Mouse (Mus musculus) R1 (cell line): ENCODE results near the gene Igfbp7.

Experiments used
- DNase-seq: peaks from one replicate; pipeline ENCODE4 v3.0.0-alpha.2; 2018; ENCODE audit warnings: low read depth, low spot score

The Igfbp7 gene

GRCm38 (mm10) chr5:77405455-77406057, 2.3 kb downstream of the Igfbp7 start:
- no peak for DNase-seq

DNA sequence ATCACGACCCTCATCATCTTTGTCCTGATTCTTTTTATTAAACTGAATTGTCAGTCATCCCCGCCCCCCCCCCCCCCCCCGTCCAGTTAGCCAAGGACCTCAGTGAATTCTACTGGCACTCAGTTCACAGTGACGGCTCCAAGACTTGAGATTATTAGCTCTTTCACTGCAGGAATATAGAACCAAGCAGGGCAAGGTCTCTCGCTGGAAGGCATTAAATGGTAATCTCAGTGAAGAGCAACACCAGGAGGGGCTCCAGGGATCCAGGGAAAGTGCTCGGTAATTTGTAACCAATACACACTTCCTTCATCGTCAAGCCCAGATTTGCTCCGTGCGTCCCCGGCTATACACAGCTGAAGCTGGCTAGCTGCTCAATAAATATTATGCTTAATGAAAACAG, 2.9 kb downstream of the Igfbp7 start:
- no peak for DNase-seq

DNA sequence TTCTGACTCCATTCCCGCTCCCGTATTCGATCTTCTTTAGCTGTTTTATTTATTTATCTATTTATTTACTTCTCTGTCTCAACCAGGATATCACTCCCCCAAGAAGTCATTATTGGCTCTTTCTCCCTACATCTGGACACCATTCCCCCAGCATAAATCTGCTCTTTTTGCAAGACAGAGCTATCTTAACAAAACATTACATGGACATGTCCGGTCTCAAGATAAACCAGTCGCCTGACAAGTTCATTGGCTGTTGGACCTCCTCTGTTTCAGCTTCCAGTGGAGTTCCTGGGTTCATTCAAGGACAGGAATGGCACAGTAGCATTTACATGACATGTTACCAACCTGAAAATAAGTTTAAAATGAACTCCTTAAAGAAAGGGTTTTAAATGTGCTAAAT, 4.9 kb downstream of the Igfbp7 start:
- no peak for DNase-seq

GRCm38 (mm10) chr5:77402137-77402536, 5.7 kb downstream of the Igfbp7 start:
- DNase-seq = no peak

- no peak for DNase-seq
Observed at GRCm38 (mm10) chr5:77400823-77401222, 7.0 kb downstream of the Igfbp7 start.

- no peak for DNase-seq
Observed at GRCm38 (mm10) chr5:77400151-77400550, 7.7 kb downstream of the Igfbp7 start.

GRCm38 (mm10) chr5:77399076-77399475, 8.8 kb downstream of the Igfbp7 start:
- DNase-seq = no peak

DNA sequence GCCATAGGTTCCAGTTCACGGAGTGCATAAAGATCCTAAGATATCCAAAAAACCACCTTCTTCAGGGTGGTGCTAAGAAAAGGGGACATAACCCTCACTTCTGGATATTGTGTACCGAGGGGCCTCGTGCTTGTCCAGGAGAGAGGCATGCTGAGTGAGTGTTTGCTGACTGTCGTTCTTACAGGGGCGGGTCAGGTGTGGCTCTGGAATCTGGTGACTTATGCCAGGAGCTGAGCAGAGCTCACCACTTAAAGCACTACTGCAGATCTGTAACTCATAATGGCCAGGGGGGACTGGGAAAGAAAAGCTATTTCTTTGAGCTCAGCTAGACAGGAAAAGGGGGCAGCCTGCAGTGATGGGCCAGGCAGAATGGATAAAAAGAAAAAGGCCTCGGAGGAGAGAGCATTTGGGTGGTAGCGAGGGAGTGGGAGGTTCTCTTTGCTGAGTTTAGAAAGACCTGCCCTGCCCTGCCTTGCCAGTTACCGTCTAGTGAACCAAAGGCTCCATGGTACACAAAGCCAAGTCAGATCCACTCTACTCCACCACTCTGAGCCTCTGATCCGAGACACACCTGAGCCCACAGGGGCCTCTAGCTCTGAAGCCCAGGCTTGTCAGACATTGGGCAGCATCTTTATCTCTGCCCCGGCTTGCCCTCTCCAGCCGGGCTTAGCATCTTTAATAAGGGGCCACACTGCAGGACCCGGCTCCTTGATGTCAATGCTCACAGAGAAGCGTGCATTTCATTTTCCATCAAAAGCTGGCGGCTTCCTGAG, 9.4 kb downstream of the Igfbp7 start:
- no peak for DNase-seq

DNA sequence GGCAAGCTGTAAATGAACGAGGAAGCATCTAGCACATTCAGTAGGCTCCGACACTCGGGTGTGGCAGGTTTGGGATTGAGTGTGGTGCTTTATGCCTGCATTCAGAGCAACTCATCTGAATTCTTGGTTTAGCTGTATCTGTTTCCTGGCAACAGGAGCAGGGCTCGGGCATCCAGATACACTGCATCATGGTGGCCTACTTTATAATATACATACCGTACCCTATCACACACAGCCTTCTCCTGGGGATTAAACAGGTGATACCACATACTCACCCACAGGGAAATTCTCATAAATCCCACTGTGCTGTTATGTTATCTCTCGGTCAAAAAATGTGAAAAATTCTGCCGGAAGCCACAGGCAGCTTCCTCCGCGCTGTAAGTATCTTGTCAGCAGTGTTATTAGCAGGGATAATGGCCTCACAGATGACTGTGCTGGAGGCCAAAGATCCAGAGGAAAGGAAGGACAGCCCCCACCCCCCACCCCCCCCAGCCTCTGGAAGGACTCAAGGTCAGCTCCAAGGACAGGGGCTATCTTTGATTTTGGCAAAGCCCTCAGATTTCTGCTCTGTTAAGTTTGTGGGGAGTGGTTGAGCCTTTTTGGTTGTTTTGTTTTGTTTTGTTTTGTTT, 13.7 kb downstream of the Igfbp7 start:
- no peak for DNase-seq

DNA sequence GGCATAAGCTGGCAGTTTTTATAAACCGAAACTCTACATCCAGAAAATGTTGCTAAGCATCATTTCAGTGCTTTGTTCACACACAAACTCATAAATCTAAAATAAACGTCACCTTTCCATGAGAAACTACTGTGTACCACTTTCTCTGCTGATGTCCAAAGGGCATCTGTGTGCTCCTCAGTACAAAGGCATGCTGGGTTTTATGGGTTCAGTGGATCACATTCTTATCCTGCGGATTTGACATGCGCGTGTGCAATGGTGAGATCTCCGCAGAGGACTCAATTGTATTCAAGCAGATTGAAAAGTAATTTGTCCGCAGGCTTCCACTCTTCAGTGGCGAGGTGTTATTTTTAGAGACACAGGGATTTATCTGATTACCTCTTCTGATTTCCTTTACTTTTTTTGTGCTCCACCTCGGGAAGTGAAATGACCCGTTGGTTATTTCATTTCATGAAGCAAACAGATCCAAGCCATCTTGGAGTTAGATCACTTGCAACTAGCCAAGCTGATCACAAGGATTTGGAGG, 14.7 kb downstream of the Igfbp7 start:
- no peak for DNase-seq

GRCm38 (mm10) chr5:77390272-77390671, 17.6 kb downstream of the Igfbp7 start:
- DNase-seq = no peak

DNA sequence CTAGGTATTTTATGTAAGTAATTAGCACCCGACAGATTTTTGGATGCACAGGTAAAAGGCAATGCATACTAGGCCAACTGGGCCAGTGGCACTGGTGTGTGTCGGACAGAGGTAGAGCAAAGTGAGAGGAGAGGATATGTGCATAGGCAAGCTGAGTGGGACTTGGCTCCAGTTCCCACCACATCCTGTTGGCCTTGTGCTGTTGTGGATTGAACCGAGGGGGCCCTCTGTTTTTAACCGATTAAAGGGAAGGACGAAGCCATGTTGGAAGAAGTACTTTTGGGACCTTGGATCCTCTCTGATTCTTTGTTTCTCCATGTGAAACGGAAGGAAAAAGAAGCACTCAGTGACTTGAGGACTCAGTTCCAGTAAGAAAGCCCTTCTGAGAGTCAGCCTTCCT, 19.5 kb downstream of the Igfbp7 start:
- DNase-seq = no peak

DNA sequence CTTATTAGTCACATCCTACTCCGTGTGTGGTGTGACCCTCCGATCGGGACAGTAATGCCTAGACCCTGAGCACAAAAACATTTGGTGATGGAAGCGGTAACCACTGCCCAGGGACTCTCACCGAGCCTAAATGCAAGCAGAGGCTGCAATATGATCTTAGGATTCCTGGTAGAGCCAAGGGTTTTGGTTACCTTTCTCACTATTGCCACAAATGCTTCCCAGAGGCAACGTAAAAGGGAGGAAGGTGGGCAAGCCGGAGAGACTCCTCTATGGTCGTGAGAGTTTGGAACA, 20.5 kb downstream of the Igfbp7 start:
- no peak for DNase-seq

GRCm38 (mm10) chr5:77386596-77387413, 21.0 kb downstream of the Igfbp7 start:
- DNase-seq = no peak

GRCm38 (mm10) chr5:77385900-77386595, 21.8 kb downstream of the Igfbp7 start:
- no peak for DNase-seq

DNA sequence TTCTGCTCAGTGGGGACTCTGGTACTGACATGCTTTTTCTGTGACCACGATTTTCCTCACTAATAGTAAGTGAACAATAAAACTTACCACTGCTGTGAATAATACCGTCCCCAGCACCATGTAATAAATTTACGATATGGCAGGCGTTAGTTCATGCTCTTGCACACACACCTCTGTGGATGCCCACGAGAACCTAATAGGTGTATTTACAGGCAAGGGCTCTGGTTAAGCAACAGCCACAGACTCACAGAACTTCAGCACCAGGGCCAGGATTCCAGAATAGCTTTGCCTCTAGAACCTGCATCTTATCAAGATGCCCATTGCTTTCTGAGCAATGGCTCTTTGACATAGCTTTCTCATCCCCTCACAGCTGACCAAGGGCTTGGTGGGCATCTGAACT, 22.6 kb downstream of the Igfbp7 start:
- DNase-seq = no peak

- DNase-seq = no peak
Observed at GRCm38 (mm10) chr5:77384724-77385123, 23.1 kb downstream of the Igfbp7 start.

DNA sequence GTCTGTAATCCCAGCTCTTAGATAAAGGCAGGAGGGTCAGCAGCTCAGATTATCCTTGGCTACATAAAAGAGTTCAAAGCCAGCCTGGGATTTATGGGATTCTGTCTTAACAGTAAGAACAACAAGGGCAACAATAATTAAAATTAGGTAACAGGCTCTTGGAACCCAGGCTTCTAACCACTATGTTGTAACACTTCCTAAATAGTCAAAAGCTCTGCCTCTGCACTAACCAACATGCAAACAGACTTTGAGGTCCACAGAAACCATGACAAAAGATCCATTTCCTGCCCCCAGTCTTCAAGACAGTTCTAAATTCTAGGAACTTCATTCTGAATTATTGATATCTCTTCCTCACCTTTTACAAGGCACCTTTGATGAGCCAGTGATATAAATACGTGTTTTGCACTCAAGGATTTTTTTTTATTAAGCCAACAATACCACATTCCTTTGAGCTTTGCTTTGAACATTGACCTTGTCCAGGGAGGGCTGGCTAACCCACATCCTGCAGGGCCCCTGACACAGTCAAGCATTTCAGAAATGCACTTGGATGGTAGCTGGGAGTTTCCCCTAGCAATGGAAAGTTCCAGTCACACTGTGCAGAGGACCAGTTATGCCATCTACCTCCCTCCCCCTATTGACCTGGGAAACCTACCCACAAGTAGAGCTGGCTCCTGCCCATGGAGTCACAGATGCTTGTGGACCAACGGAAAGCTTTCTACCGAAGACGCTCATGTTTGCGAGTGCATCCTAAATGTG, 23.9 kb downstream of the Igfbp7 start:
- no peak for DNase-seq

- peak; percentile 65 for DNase-seq
Observed at GRCm38 (mm10) chr5:77381686-77382085, 26.2 kb downstream of the Igfbp7 start.

- DNase-seq = no peak
Observed at GRCm38 (mm10) chr5:77381283-77381682, 26.6 kb downstream of the Igfbp7 start.
